Mouse (Mus musculus) MEL (cell line): ENCODE results near the gene Aunip. TPM values are rescaled to one million over a fixed set of nuclear protein-coding genes. Genes with fewer than 3 reads are reported as not detected.

Experiments used
- DNase-seq: peaks from one replicate; pipeline ENCODE4 v3.0.0; 2011; ENCODE audit warnings: low read depth, low spot score
- H3K27ac ChIP-seq: 2 replicates; pipeline ENCODE4 v1.5.1; 2012; ENCODE audit warnings: low read depth, mild to moderate bottlenecking, control low read depth, low read length, moderate library complexity; ENCODE audit not compliant: control insufficient read depth
- H3K27me3 ChIP-seq, 2 experiments: fragments of 150-350 bp in 1 of 2; sonication (generic) in 1 of 2; 2 replicates each; pipeline ENCODE4 v1.6.1; 2012; ENCODE audit warnings: low read length in 2 of 2, mild to moderate bottlenecking in 2 of 2, improper control_type of control experiment in 1 of 2, moderate library complexity in 1 of 2; ENCODE audit not compliant: insufficient read depth in 2 of 2, control insufficient read depth in 1 of 2
- H3K36me3 ChIP-seq, 2 experiments: 2 replicates each; pipeline ENCODE4 v1.6.1; 2012 to 2014; ENCODE audit warnings: low read length in 2 of 2, improper control_type of control experiment in 1 of 2, inconsistent platforms in 1 of 2, mild to moderate bottlenecking in 1 of 2; ENCODE audit not compliant: insufficient read depth in 2 of 2, control insufficient read depth in 1 of 2
- H3K4me1 ChIP-seq, 2 experiments: fragments of 150-350 bp in 1 of 2; sonication (generic) in 1 of 2; 2 replicates each; pipeline ENCODE4 v1.6.1; 2012; ENCODE audit warnings: low read length in 2 of 2, improper control_type of control experiment in 1 of 2, mild to moderate bottlenecking in 1 of 2; ENCODE audit not compliant: insufficient read depth in 2 of 2, control insufficient read depth in 1 of 2
- H3K4me3 ChIP-seq, 2 experiments: fragments of 150-350 bp in 1 of 2; sonication (generic) in 1 of 2; 2 replicates each; pipeline ENCODE4 v1.5.1; 2012; ENCODE audit warnings: low read depth in 2 of 2, low read length in 2 of 2, mild to moderate bottlenecking in 2 of 2, moderate library complexity in 2 of 2, control low read depth in 1 of 2, improper control_type of control experiment in 1 of 2; ENCODE audit not compliant: control insufficient read depth in 1 of 2, insufficient read depth in 1 of 2
- H3K79me2 ChIP-seq: 2 replicates; pipeline ENCODE4 v1.6.1; 2012; ENCODE audit warnings: mild to moderate bottlenecking, low read length, moderate library complexity; ENCODE audit not compliant: control insufficient read depth, poor library complexity, insufficient read depth
- H3K9ac ChIP-seq: 2 replicates; pipeline ENCODE4 v1.6.1; 2012; ENCODE audit warnings: low read depth, mild to moderate bottlenecking, control low read depth, low read length, moderate library complexity; ENCODE audit not compliant: control insufficient read depth, poor library complexity, severe bottlenecking
- H3K9me3 ChIP-seq: fragments of 150-350 bp; sonication (generic); replicated peaks from 2 replicates; pipeline ENCODE4 v1.6.1; 2012; ENCODE audit warnings: mild to moderate bottlenecking, low read length, improper control_type of control experiment, moderate library complexity; ENCODE audit not compliant: insufficient read depth
- EP300 ChIP-seq, 2 experiments: IDR thresholded peaks; 2 replicates each; pipeline ENCODE4 v1.6.1; 2011; ENCODE audit warnings: improper control_type of control experiment in 2 of 2, low read length in 2 of 2, low read depth in 1 of 2, mild to moderate bottlenecking in 1 of 2
- ETS1 ChIP-seq: IDR thresholded peaks from 2 replicates; pipeline ENCODE4 v1.6.1; 2012; ENCODE audit warnings: low read depth, mild to moderate bottlenecking, inconsistent platforms, low read length, improper control_type of control experiment, moderate library complexity
- JUND ChIP-seq: IDR thresholded peaks from 2 replicates; pipeline ENCODE4 v1.6.1; 2011; ENCODE audit warnings: low read depth, mild to moderate bottlenecking, improper control_type of control experiment, low read length
- MAFK ChIP-seq: IDR thresholded peaks from 2 replicates; pipeline ENCODE4 v1.6.1; 2011; ENCODE audit warnings: low read depth, mild to moderate bottlenecking, low read length, improper control_type of control experiment, borderline replicate concordance
- MEF2A ChIP-seq: IDR thresholded peaks from 2 replicates; pipeline ENCODE4 v1.6.1; 2014; ENCODE audit warnings: low read depth, mild to moderate bottlenecking, inconsistent platforms, low read length, improper control_type of control experiment; ENCODE audit not compliant: poor library complexity, insufficient replicate concordance, severe bottlenecking; ENCODE audit errors: extremely low read depth
- MYB ChIP-seq: IDR thresholded peaks from 2 replicates; pipeline ENCODE4 v1.6.1; 2011; ENCODE audit warnings: mild to moderate bottlenecking, low read depth, low read length, improper control_type of control experiment
- NELFE ChIP-seq: IDR thresholded peaks from 2 replicates; pipeline ENCODE4 v1.6.1; 2011; ENCODE audit warnings: low read depth, low read length, improper control_type of control experiment
- POLR2AphosphoS2 ChIP-seq: IDR thresholded peaks from 2 replicates; pipeline ENCODE4 v1.6.1; 2011; ENCODE audit warnings: low read length, improper control_type of control experiment
- POLR2AphosphoS5 ChIP-seq: IDR thresholded peaks from 2 replicates; pipeline ENCODE4 v1.6.1; 2012; ENCODE audit warnings: low read depth, borderline replicate concordance, mild to moderate bottlenecking, inconsistent platforms, low read length, moderate library complexity, mixed read lengths
- RAD21 ChIP-seq: IDR thresholded peaks from 2 replicates; pipeline ENCODE4 v1.6.1; 2011; ENCODE audit warnings: mild to moderate bottlenecking, low read depth, low read length, improper control_type of control experiment
- SIN3A ChIP-seq: IDR thresholded peaks from 2 replicates; pipeline ENCODE4 v1.6.1; 2012; ENCODE audit warnings: low read length, improper control_type of control experiment, inconsistent platforms
- SMC3 ChIP-seq: IDR thresholded peaks from 2 replicates; pipeline ENCODE4 v1.6.1; 2011; ENCODE audit warnings: low read depth, low read length, improper control_type of control experiment
- TAL1 ChIP-seq: IDR thresholded peaks from 2 replicates; pipeline ENCODE4 v1.6.1; 2012; ENCODE audit warnings: mild to moderate bottlenecking, inconsistent platforms, low read length, moderate library complexity, mixed read lengths
- TCF12 ChIP-seq: IDR thresholded peaks from 2 replicates; pipeline ENCODE4 v1.6.1; 2014; ENCODE audit warnings: low read depth, mild to moderate bottlenecking, inconsistent platforms, low read length, improper control_type of control experiment, moderate library complexity
- UBTF ChIP-seq: IDR thresholded peaks from 2 replicates; pipeline ENCODE4 v1.6.1; 2012; ENCODE audit warnings: low read depth, mild to moderate bottlenecking, inconsistent platforms, low read length, improper control_type of control experiment, moderate library complexity, borderline replicate concordance; ENCODE audit not compliant: insufficient read depth
- USF1 ChIP-seq: IDR thresholded peaks from 2 replicates; pipeline ENCODE4 v1.6.1; 2014; ENCODE audit warnings: low read depth, mild to moderate bottlenecking, inconsistent platforms, low read length, improper control_type of control experiment, moderate library complexity
- USF2 ChIP-seq, 2 experiments: IDR thresholded peaks; 2 replicates each; pipeline ENCODE4 v1.6.1; 2011 to 2012; ENCODE audit warnings: improper control_type of control experiment in 2 of 2, low read length in 2 of 2, borderline replicate concordance in 1 of 2, inconsistent platforms in 1 of 2, low read depth in 1 of 2, mild to moderate bottlenecking in 1 of 2; ENCODE audit not compliant: insufficient read depth in 1 of 2
- ZC3H11A ChIP-seq: IDR thresholded peaks from 2 replicates; pipeline ENCODE4 v1.6.1; 2012; ENCODE audit warnings: low read depth, mild to moderate bottlenecking, inconsistent platforms, low read length, improper control_type of control experiment
- ZKSCAN1 ChIP-seq: IDR thresholded peaks from 2 replicates; pipeline ENCODE4 v1.6.1; 2012; ENCODE audit warnings: low read depth, mild to moderate bottlenecking, inconsistent platforms, low read length, improper control_type of control experiment, moderate library complexity
- ZNF384 ChIP-seq: IDR thresholded peaks from 2 replicates; pipeline ENCODE4 v1.6.1; 2012; ENCODE audit warnings: low read depth, mild to moderate bottlenecking, inconsistent platforms, low read length, improper control_type of control experiment
- polyA plus RNA-seq, 2 experiments: library from polyadenylated mRNA; stranded (reverse) in 1 of 2; unstranded in 1 of 2; fragments of >175 nt in 1 of 2; fragments of >200 nt in 1 of 2; gene quantifications; 2 replicates each; pipeline versions ENCODE4 v1.2.1 to v1.2.4; 2012; ENCODE audit warnings: low replicate concordance in 2 of 2, low read depth in 1 of 2; ENCODE audit not compliant: insufficient read length in 2 of 2, insufficient read depth in 1 of 2, missing spikeins in 1 of 2
- total RNA-seq: library from RNA; depleted of rRNA; stranded (reverse); fragments of 300-350 nt; gene quantifications from 2 replicates; pipeline ENCODE4 v1.2.3, GENCODE M21; 2012

Aunip gene
- total and polyA plus RNA-seq, 3 experiments = 14.9 to 20.6 TPM; not detected in 1

DNA sequence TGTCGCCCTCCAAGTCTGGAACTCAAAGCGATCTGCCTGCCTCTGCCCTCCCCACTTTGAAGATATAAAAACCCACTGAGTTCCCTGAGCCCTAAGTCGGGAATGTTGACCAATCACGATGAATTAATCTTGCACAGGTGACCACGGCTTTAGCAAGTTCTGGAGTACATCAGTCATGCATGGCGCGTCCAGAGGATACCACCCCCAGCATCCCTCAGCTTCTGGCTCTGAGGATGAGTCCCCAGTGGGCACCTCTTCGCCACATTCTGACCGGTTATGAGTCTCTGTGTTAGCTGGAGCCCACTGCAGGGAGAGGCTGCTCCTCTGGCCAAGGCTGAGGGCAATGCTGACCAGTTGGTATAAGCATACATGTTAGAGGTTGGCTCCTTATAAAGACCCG lies 26.6 kb upstream of the Aunip start:
- Histone ChIP-seq H3K79me2 (no peaks in the 10 kb centered on the region), H3K36me3 (no peaks in the 10 kb centered on the region), H3K27me3 (peaks cover 3 to 8% of the 10 kb centered on the region in 2 experiments; a peak in 2 of 4 replicates), H3K27ac (no peak overlapping the region), H3K4me3 (no peak overlapping the region), H3K9me3 (no peaks in the 10 kb centered on the region), H3K9ac (no peak overlapping the region), H3K4me1 (no peaks in the 10 kb centered on the region; a peak in 1 of 4 replicates)
- TF ChIP-seq SMC3 = no peak
- no peak for TF ChIP-seq POLR2AphosphoS5
- DNase-seq = no peak

- no peak for TF ChIP-seq JUND
- no peak for TF ChIP-seq RAD21
- no peak for TF ChIP-seq ZC3H11A
- no peak for TF ChIP-seq MAFK
- no peak for TF ChIP-seq NELFE
- TF ChIP-seq MEF2A = no peak
- TF ChIP-seq MYB = no peak
- TF ChIP-seq TAL1 = no peak
- no peak for TF ChIP-seq USF1
- no peak for TF ChIP-seq USF2 (IDR thresholded peaks at IDR 0.05; ENCODE audit: borderline replicate concordance in 1 of 2, insufficient read depth in 1 of 2, low read depth in 1 of 2, low read length in 2 of 2)
- TF ChIP-seq ZNF384 = no peak
- no peak for TF ChIP-seq TCF12
- TF ChIP-seq EP300 (IDR thresholded peaks at IDR 0.05; ENCODE audit: low read depth in 1 of 2, low read length in 2 of 2) = no peak
- TF ChIP-seq UBTF = no peak
- TF ChIP-seq POLR2AphosphoS2 = no peak
- no peak for TF ChIP-seq ZKSCAN1
- no peak for TF ChIP-seq SIN3A
- TF ChIP-seq POLR2AphosphoS5 = no peak
- TF ChIP-seq ETS1 = no peak
- TF ChIP-seq, all 39 proteins: peak for 0
- H3K27ac ChIP-seq = no peak overlapping the region
- H3K4me1 ChIP-seq = peaks cover 0 to 6% of the 10 kb centered on the region in 2 experiments; a peak in 2 of 4 replicates
- no peaks in the 10 kb centered on the region for H3K9me3 ChIP-seq
- 0 out of 4 replicates have a peak, but pooled peaks cover 0 to 2% of the 10 kb centered on the region in 2 experiments for H3K36me3 ChIP-seq
- no peak overlapping the region for H3K9ac ChIP-seq
- peaks cover 3 to 8% of the 10 kb centered on the region in 2 experiments; a peak in 2 of 4 replicates for H3K27me3 ChIP-seq
- DNase-seq = no peak
- H3K79me2 ChIP-seq = no peaks in the 10 kb centered on the region
- H3K4me3 ChIP-seq = no peak overlapping the region
These were observed 25.5 kb upstream of the Aunip start for GRCm38 (mm10) chr4:134485151-134485900.
